Mouse (Mus musculus): ENCODE data around the gene Jarid2. TPM values are rescaled to one million over a fixed set of nuclear protein-coding genes. Genes with fewer than 3 reads are reported as not detected.

Gene Jarid2
- polyA plus RNA-seq, 1 experiment: 150 TPM

DNA sequence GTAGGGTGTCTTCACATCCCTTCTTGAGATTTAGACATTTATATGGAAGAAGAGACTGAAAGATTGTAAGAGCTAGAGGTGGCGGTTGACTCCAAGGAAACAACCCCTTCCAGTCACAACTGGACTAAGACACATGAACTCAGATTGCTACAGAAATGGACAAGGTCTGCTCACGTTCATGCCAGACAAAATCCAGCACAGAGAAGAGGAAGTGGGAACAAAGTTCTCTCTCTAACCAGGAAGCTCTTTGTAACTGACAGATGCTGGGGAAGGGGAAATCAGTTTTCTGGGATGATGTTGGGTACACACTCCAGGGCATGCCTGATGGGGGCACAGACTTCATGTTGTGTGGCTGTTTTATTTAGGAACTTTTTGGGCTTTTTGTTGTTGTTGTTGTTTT is 197.0 kb downstream of the Jarid2 start:
- H3K36me3 ChIP-seq (ENCODE audit: control insufficient read depth, insufficient read depth, low read length, poor library complexity, severe bottlenecking): peaks cover 11% of the 10 kb centered on the region

DNA sequence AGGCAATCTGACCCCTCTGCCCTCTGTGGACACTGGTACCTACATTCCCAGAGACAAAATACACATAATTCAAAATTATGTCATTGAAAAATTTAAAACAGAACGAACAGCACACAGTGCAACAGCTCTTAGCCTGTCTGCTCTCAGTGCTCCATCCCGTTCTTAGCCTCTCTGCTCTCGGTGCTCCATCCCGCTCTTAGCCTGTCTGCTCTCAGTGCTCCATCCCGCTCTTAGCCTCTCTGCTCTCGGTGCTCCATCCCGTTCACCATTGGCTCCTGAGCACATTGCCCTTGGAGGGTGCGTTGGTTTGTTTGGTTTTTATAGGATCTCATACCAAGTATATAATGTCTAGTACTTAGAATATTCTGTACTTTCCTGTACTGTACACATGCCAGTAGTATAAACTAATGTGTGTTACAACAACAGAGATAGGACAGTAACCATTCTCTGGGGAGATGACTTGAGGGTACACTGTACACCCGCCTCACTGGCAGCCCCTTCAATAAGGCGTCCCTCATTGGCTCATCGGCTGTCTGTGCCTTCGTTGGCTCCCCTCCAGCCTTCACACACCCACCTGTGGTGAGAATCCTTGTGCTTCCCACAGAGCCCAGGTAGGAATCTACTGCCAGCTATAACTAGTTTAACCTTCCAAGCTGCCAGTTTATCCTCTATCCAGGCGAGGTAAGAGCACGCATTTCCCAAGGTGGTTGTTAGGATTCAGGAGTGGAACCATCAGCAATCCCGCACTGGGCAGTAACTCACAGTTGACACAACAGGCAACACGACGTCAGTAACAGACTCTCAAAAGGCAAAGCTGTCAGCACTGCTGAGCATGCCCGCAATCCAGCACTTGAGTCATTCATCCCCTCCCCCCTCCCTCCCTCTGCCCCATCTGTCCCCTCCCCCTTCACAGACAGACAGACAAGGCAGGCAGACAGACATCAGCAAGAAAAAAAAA is 203.3 kb downstream of the Jarid2 start:
- Histone ChIP-seq H3K36me3 (ENCODE audit: control insufficient read depth, insufficient read depth, low read length, poor library complexity, severe bottlenecking) (no peaks in the 10 kb centered on the region), H3K9ac (ENCODE audit: low read depth, poor library complexity, severe bottlenecking) (no peak overlapping the region), H3K4me3 (ENCODE audit: low read depth, low read length) (no peak overlapping the region), H3K9me3 (replicated peaks; ENCODE audit: control insufficient read depth, insufficient read depth, low read length, poor library complexity, severe bottlenecking) (no peaks in the 10 kb centered on the region), H3K27me3 (ENCODE audit: control insufficient read depth, insufficient read depth, low read length, poor library complexity, severe bottlenecking) (no peaks in the 10 kb centered on the region), H3K4me1 (ENCODE audit: control insufficient read depth, insufficient read depth, low read length) (peaks cover 2% of the 10 kb centered on the region), H3K27ac (ENCODE audit: insufficient read depth, low read length) (no peak overlapping the region)
- TF ChIP-seq POLR2A (IDR thresholded peaks at IDR 0.05; ENCODE audit: insufficient read depth, low read length) (no peak), CTCF (IDR thresholded peaks at IDR 0.05; ENCODE audit: low read depth, low read length) (no peak), EP300 (IDR thresholded peaks at IDR 0.05; ENCODE audit: insufficient read depth, low read depth, low read length) (no peak)

More for the DNA sequence above, 197.0 kb downstream of the Jarid2 start:
- TF ChIP-seq CTCF (IDR thresholded peaks at IDR 0.05; ENCODE audit: low read depth, low read length) (no peak), POLR2A (IDR thresholded peaks at IDR 0.05; ENCODE audit: insufficient read depth, low read length) (no peak), EP300 (IDR thresholded peaks at IDR 0.05; ENCODE audit: insufficient read depth, low read depth, low read length) (no peak)
- H3K27me3 ChIP-seq (ENCODE audit: control insufficient read depth, insufficient read depth, low read length, poor library complexity, severe bottlenecking): no peaks in the 10 kb centered on the region
- H3K9me3 ChIP-seq (replicated peaks; ENCODE audit: control insufficient read depth, insufficient read depth, low read length, poor library complexity, severe bottlenecking): no peaks in the 10 kb centered on the region
- no peak overlapping the region for H3K4me3 ChIP-seq (ENCODE audit: low read depth, low read length)
- no peak overlapping the region for H3K9ac ChIP-seq (ENCODE audit: low read depth, poor library complexity, severe bottlenecking)
- H3K27ac ChIP-seq (ENCODE audit: insufficient read depth, low read length): no peak overlapping the region
- H3K4me1 ChIP-seq (ENCODE audit: control insufficient read depth, insufficient read depth, low read length): no peaks in the 10 kb centered on the region

DNA sequence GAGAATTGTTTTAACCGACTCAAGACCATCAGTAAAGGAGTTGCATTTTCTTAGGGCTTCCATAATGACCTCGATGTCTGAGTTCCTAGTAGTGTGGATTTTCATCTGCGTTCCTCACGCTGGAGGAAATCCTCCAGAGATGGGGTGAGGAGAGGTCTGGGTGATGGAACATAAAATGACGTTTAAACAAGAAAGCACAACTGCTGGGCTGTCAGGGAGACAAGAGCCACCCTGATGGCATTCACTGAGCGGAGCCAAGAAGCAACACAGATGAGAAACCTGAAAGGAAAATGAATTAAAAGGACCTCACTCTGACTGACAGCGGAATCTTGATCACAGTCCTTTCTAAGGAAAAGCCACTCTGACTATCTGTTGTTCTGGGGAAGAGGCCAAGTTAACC is 204.3 kb downstream of the Jarid2 start:
- no peak overlapping the region for H3K9ac ChIP-seq (ENCODE audit: low read depth, poor library complexity, severe bottlenecking)
- no peak overlapping the region for H3K27ac ChIP-seq (ENCODE audit: insufficient read depth, low read length)
- H3K4me1 ChIP-seq (ENCODE audit: control insufficient read depth, insufficient read depth, low read length): peaks cover 3% of the 10 kb centered on the region
- no peaks in the 10 kb centered on the region for H3K9me3 ChIP-seq (replicated peaks; ENCODE audit: control insufficient read depth, insufficient read depth, low read length, poor library complexity, severe bottlenecking)
- TF ChIP-seq EP300 (IDR thresholded peaks at IDR 0.05; ENCODE audit: insufficient read depth, low read depth, low read length) (no peak), CTCF (IDR thresholded peaks at IDR 0.05; ENCODE audit: low read depth, low read length) (no peak)
- H3K27me3 ChIP-seq (ENCODE audit: control insufficient read depth, insufficient read depth, low read length, poor library complexity, severe bottlenecking): no peaks in the 10 kb centered on the region
- H3K36me3 ChIP-seq (ENCODE audit: control insufficient read depth, insufficient read depth, low read length, poor library complexity, severe bottlenecking): no peaks in the 10 kb centered on the region
- no peak overlapping the region for H3K4me3 ChIP-seq (ENCODE audit: low read depth, low read length)

DNA sequence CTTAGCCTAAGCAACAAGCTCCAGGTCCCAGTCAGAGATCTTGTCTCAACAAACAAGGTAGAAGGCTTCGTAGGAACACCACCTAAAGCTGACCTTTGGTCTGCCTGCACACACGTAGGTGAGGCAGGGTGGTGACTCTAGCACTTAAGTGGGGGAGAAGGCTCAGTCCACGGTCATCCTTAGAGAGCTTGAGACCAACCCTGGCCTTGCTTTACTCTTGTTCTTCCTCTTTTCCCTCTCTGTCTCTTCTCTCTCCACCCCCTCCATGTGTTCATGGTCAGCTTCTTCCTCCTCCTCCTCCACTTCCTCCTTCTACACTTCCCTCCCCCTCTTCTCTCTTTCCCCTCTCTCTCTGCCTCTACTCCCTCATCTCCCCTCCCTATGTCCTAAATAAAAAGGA is 208.4 kb downstream of the Jarid2 start:
- Histone ChIP-seq H3K9me3 (replicated peaks; ENCODE audit: control insufficient read depth, insufficient read depth, low read length, poor library complexity, severe bottlenecking) (no peaks in the 10 kb centered on the region), H3K4me1 (ENCODE audit: control insufficient read depth, insufficient read depth, low read length) (peaks cover 4% of the 10 kb centered on the region), H3K27me3 (ENCODE audit: control insufficient read depth, insufficient read depth, low read length, poor library complexity, severe bottlenecking) (no peaks in the 10 kb centered on the region), H3K36me3 (ENCODE audit: control insufficient read depth, insufficient read depth, low read length, poor library complexity, severe bottlenecking) (no peaks in the 10 kb centered on the region), H3K9ac (ENCODE audit: low read depth, poor library complexity, severe bottlenecking) (no peak overlapping the region), H3K27ac (ENCODE audit: insufficient read depth, low read length) (no peak overlapping the region), H3K4me3 (ENCODE audit: low read depth, low read length) (no peak overlapping the region)
- TF ChIP-seq EP300 (IDR thresholded peaks at IDR 0.05; ENCODE audit: insufficient read depth, low read depth, low read length): no peak
- no peak for TF ChIP-seq POLR2A (IDR thresholded peaks at IDR 0.05; ENCODE audit: insufficient read depth, low read length)
- no peak for TF ChIP-seq CTCF (IDR thresholded peaks at IDR 0.05; ENCODE audit: low read depth, low read length)

DNA sequence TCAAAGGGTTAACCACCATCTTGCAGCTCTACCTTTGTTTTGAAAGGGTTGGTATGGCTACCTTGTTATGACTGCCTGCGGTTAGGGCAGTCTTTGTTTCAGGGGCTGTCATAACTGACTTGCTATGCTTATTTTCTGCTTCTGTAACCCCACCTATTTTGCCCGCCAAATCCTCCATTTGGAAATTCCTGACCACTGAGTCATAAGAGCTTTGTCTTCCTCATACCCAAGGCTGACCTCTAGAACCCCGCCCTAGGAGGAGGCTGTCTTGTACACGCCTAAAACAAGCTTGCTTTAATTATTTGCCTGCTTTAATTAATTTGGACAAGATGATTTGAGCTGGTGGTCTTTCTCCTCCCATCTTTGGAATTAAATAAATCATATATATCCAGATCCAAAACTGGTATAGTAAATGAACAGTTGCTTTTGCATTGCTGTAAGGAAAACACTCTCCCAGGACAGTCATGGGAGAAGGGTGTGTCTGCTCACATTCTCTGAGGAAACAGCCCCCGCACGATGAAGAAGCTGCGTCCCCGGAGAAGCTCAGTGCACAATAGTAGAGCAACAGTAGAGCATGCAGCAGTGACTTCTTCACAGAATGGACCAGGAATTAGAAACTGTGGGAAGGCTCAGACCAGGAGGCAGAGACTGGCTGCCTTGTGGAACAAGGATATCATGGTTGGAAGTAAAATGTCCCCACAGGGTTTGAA is 210.2 kb downstream of the Jarid2 start:
- Histone ChIP-seq H3K4me3 (ENCODE audit: low read depth, low read length) (no peak overlapping the region), H3K36me3 (ENCODE audit: control insufficient read depth, insufficient read depth, low read length, poor library complexity, severe bottlenecking) (no peaks in the 10 kb centered on the region), H3K9ac (ENCODE audit: low read depth, poor library complexity, severe bottlenecking) (no peak overlapping the region), H3K4me1 (ENCODE audit: control insufficient read depth, insufficient read depth, low read length) (peaks cover 4% of the 10 kb centered on the region), H3K27ac (ENCODE audit: insufficient read depth, low read length) (peak overlapping the region; percentile 58), H3K9me3 (replicated peaks; ENCODE audit: control insufficient read depth, insufficient read depth, low read length, poor library complexity, severe bottlenecking) (no peaks in the 10 kb centered on the region), H3K27me3 (ENCODE audit: control insufficient read depth, insufficient read depth, low read length, poor library complexity, severe bottlenecking) (no peaks in the 10 kb centered on the region)
- TF ChIP-seq POLR2A (IDR thresholded peaks at IDR 0.05; ENCODE audit: insufficient read depth, low read length): no peak
- no peak for TF ChIP-seq CTCF (IDR thresholded peaks at IDR 0.05; ENCODE audit: low read depth, low read length)
- no peak for TF ChIP-seq EP300 (IDR thresholded peaks at IDR 0.05; ENCODE audit: insufficient read depth, low read depth, low read length)

DNA sequence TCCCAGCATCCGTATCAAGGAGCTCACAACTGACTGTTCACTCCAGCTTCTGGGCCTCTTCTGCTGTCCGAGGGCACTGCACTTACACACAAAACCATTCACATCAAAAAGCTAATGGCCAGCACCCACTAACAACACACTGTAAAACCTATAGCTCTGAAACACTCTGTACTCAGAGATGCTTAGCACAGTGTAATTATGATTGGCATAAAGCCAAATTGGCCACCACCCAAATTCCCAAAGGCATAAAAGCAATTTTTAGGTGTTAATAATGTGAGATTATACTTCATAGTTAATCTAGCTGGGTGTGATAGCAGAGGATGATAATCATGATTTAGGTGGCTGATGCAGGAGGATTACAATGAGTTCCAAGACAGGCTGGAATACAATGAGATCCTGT is 214.3 kb downstream of the Jarid2 start:
- no peak overlapping the region for H3K4me3 ChIP-seq (ENCODE audit: low read depth, low read length)
- no peak overlapping the region for H3K9ac ChIP-seq (ENCODE audit: low read depth, poor library complexity, severe bottlenecking)
- no peaks in the 10 kb centered on the region for H3K9me3 ChIP-seq (replicated peaks; ENCODE audit: control insufficient read depth, insufficient read depth, low read length, poor library complexity, severe bottlenecking)
- no peaks in the 10 kb centered on the region for H3K27me3 ChIP-seq (ENCODE audit: control insufficient read depth, insufficient read depth, low read length, poor library complexity, severe bottlenecking)
- H3K36me3 ChIP-seq (ENCODE audit: control insufficient read depth, insufficient read depth, low read length, poor library complexity, severe bottlenecking): no peaks in the 10 kb centered on the region
- TF ChIP-seq CTCF (IDR thresholded peaks at IDR 0.05; ENCODE audit: low read depth, low read length): no peak
- no peak for TF ChIP-seq POLR2A (IDR thresholded peaks at IDR 0.05; ENCODE audit: insufficient read depth, low read length)
- no peak for TF ChIP-seq EP300 (IDR thresholded peaks at IDR 0.05; ENCODE audit: insufficient read depth, low read depth, low read length)
- H3K27ac ChIP-seq (ENCODE audit: insufficient read depth, low read length): no peak overlapping the region
- H3K4me1 ChIP-seq (ENCODE audit: control insufficient read depth, insufficient read depth, low read length): peaks cover 1% of the 10 kb centered on the region

All from ES-Bruce4 (cell line).